Mouse (Mus musculus) lung, postnatal 0 days (tissue): ENCODE measurements around the gene Gm20388.

ENCODE experiments used
- CTCF ChIP-seq: IDR thresholded peaks from 2 replicates; pipeline ENCODE4 v1.5.1; 2016; ENCODE audit warnings: antibody characterized with exemption, mild to moderate bottlenecking
- EP300 ChIP-seq: IDR thresholded peaks from 2 replicates; pipeline ENCODE4 v1.6.1; 2016; ENCODE audit warnings: antibody characterized with exemption, mild to moderate bottlenecking, control low read depth

- TF ChIP-seq CTCF (no peak), EP300 (no peak)
Measured at GRCm38 (mm10) chr8:123389026-123389425, 3478.4 kb downstream of the Gm20388 start.
